Mouse (Mus musculus) MEL (cell line): ENCODE measurements around the gene Olfr548-ps1. TPM values are rescaled to one million over a fixed set of nuclear protein-coding genes. Genes with fewer than 3 reads are reported as not detected.

Experiments used
- DNase-seq: peaks from one replicate; pipeline ENCODE4 v3.0.0; 2011; ENCODE audit warnings: low read depth, low spot score
- H3K27ac ChIP-seq: 2 replicates; pipeline ENCODE4 v1.5.1; 2012; ENCODE audit warnings: low read depth, mild to moderate bottlenecking, control low read depth, low read length, moderate library complexity; ENCODE audit not compliant: control insufficient read depth
- H3K27me3 ChIP-seq, 2 experiments: fragments of 150-350 bp in 1 of 2; sonication (generic) in 1 of 2; 2 replicates each; pipeline ENCODE4 v1.6.1; 2012; ENCODE audit warnings: low read length in 2 of 2, mild to moderate bottlenecking in 2 of 2, improper control_type of control experiment in 1 of 2, moderate library complexity in 1 of 2; ENCODE audit not compliant: insufficient read depth in 2 of 2, control insufficient read depth in 1 of 2
- H3K36me3 ChIP-seq, 2 experiments: 2 replicates each; pipeline ENCODE4 v1.6.1; 2012 to 2014; ENCODE audit warnings: low read length in 2 of 2, improper control_type of control experiment in 1 of 2, inconsistent platforms in 1 of 2, mild to moderate bottlenecking in 1 of 2; ENCODE audit not compliant: insufficient read depth in 2 of 2, control insufficient read depth in 1 of 2
- H3K4me1 ChIP-seq, 2 experiments: fragments of 150-350 bp in 1 of 2; sonication (generic) in 1 of 2; 2 replicates each; pipeline ENCODE4 v1.6.1; 2012; ENCODE audit warnings: low read length in 2 of 2, improper control_type of control experiment in 1 of 2, mild to moderate bottlenecking in 1 of 2; ENCODE audit not compliant: insufficient read depth in 2 of 2, control insufficient read depth in 1 of 2
- H3K4me3 ChIP-seq, 2 experiments: fragments of 150-350 bp in 1 of 2; sonication (generic) in 1 of 2; 2 replicates each; pipeline ENCODE4 v1.5.1; 2012; ENCODE audit warnings: low read depth in 2 of 2, low read length in 2 of 2, mild to moderate bottlenecking in 2 of 2, moderate library complexity in 2 of 2, control low read depth in 1 of 2, improper control_type of control experiment in 1 of 2; ENCODE audit not compliant: control insufficient read depth in 1 of 2, insufficient read depth in 1 of 2
- H3K79me2 ChIP-seq: 2 replicates; pipeline ENCODE4 v1.6.1; 2012; ENCODE audit warnings: mild to moderate bottlenecking, low read length, moderate library complexity; ENCODE audit not compliant: control insufficient read depth, poor library complexity, insufficient read depth
- H3K9ac ChIP-seq: 2 replicates; pipeline ENCODE4 v1.6.1; 2012; ENCODE audit warnings: low read depth, mild to moderate bottlenecking, control low read depth, low read length, moderate library complexity; ENCODE audit not compliant: control insufficient read depth, poor library complexity, severe bottlenecking
- H3K9me3 ChIP-seq: fragments of 150-350 bp; sonication (generic); replicated peaks from 2 replicates; pipeline ENCODE4 v1.6.1; 2012; ENCODE audit warnings: mild to moderate bottlenecking, low read length, improper control_type of control experiment, moderate library complexity; ENCODE audit not compliant: insufficient read depth
- CTCF ChIP-seq, 3 experiments: IDR thresholded peaks in 2 of 3; conservative IDR thresholded peaks in 1 of 3; 2 replicates each; pipeline ENCODE4 v1.5.1; 2011 to 2012; ENCODE audit warnings: low read length in 3 of 3, low read depth in 2 of 3, mild to moderate bottlenecking in 2 of 3, improper control_type of control experiment in 1 of 3, inconsistent platforms in 1 of 3, mixed read lengths in 1 of 3, moderate library complexity in 1 of 3; ENCODE audit not compliant: control insufficient read depth in 1 of 3, insufficient read depth in 1 of 3, poor library complexity in 1 of 3, severe bottlenecking in 1 of 3
- E2F4 ChIP-seq: IDR thresholded peaks from 2 replicates; pipeline ENCODE4 v1.6.1; 2011; ENCODE audit warnings: low read depth, low read length, improper control_type of control experiment, borderline replicate concordance
- EP300 ChIP-seq, 2 experiments: IDR thresholded peaks; 2 replicates each; pipeline ENCODE4 v1.6.1; 2011; ENCODE audit warnings: improper control_type of control experiment in 2 of 2, low read length in 2 of 2, low read depth in 1 of 2, mild to moderate bottlenecking in 1 of 2
- ETS1 ChIP-seq: IDR thresholded peaks from 2 replicates; pipeline ENCODE4 v1.6.1; 2012; ENCODE audit warnings: low read depth, mild to moderate bottlenecking, inconsistent platforms, low read length, improper control_type of control experiment, moderate library complexity
- JUND ChIP-seq: IDR thresholded peaks from 2 replicates; pipeline ENCODE4 v1.6.1; 2011; ENCODE audit warnings: low read depth, mild to moderate bottlenecking, improper control_type of control experiment, low read length
- KAT2A ChIP-seq: conservative IDR thresholded peaks from 2 replicates; pipeline ENCODE4 v1.6.1; 2012; ENCODE audit warnings: low read depth, low read length, improper control_type of control experiment, inconsistent platforms
- MAFK ChIP-seq: IDR thresholded peaks from 2 replicates; pipeline ENCODE4 v1.6.1; 2011; ENCODE audit warnings: low read depth, mild to moderate bottlenecking, low read length, improper control_type of control experiment, borderline replicate concordance
- MAX ChIP-seq: IDR thresholded peaks from 2 replicates; pipeline ENCODE4 v1.6.1; 2011; ENCODE audit warnings: low read length, improper control_type of control experiment
- MAZ ChIP-seq: IDR thresholded peaks from 2 replicates; pipeline ENCODE4 v1.6.1; 2012; ENCODE audit warnings: low read depth, mild to moderate bottlenecking, inconsistent platforms, low read length, improper control_type of control experiment
- MXI1 ChIP-seq: IDR thresholded peaks from 2 replicates; pipeline ENCODE4 v1.6.1; 2011; ENCODE audit warnings: mild to moderate bottlenecking, low read depth, low read length, improper control_type of control experiment
- MYB ChIP-seq: IDR thresholded peaks from 2 replicates; pipeline ENCODE4 v1.6.1; 2011; ENCODE audit warnings: mild to moderate bottlenecking, low read depth, low read length, improper control_type of control experiment
- MYC ChIP-seq: IDR thresholded peaks from 2 replicates; pipeline ENCODE4 v1.6.1; 2011; ENCODE audit warnings: low read depth, mild to moderate bottlenecking, low read length, improper control_type of control experiment, moderate library complexity
- NELFE ChIP-seq: IDR thresholded peaks from 2 replicates; pipeline ENCODE4 v1.6.1; 2011; ENCODE audit warnings: low read depth, low read length, improper control_type of control experiment
- NRF1 ChIP-seq: IDR thresholded peaks from 2 replicates; pipeline ENCODE4 v1.6.1; 2014; ENCODE audit warnings: low read depth, mild to moderate bottlenecking, inconsistent platforms, low read length, improper control_type of control experiment, moderate library complexity; ENCODE audit not compliant: poor library complexity, insufficient read depth, severe bottlenecking
- POLR2A ChIP-seq, 2 experiments: IDR thresholded peaks; 2 replicates each; pipeline ENCODE4 v1.6.1; 2011 to 2012; ENCODE audit warnings: low read length in 2 of 2, mild to moderate bottlenecking in 2 of 2, control low read depth in 1 of 2, improper control_type of control experiment in 1 of 2, low read depth in 1 of 2, moderate library complexity in 1 of 2; ENCODE audit not compliant: control insufficient read depth in 1 of 2, insufficient read depth in 1 of 2, poor library complexity in 1 of 2
- RCOR1 ChIP-seq: IDR thresholded peaks from 2 replicates; pipeline ENCODE4 v1.6.1; 2012; ENCODE audit warnings: low read depth, mild to moderate bottlenecking, inconsistent platforms, low read length, improper control_type of control experiment
- SMC3 ChIP-seq: IDR thresholded peaks from 2 replicates; pipeline ENCODE4 v1.6.1; 2011; ENCODE audit warnings: low read depth, low read length, improper control_type of control experiment
- TBP ChIP-seq: IDR thresholded peaks from 2 replicates; pipeline ENCODE4 v1.8.0; 2011; ENCODE audit warnings: low read depth, low read length, improper control_type of control experiment
- USF2 ChIP-seq, 2 experiments: IDR thresholded peaks; 2 replicates each; pipeline ENCODE4 v1.6.1; 2011 to 2012; ENCODE audit warnings: improper control_type of control experiment in 2 of 2, low read length in 2 of 2, borderline replicate concordance in 1 of 2, inconsistent platforms in 1 of 2, low read depth in 1 of 2, mild to moderate bottlenecking in 1 of 2; ENCODE audit not compliant: insufficient read depth in 1 of 2
- ZC3H11A ChIP-seq: IDR thresholded peaks from 2 replicates; pipeline ENCODE4 v1.6.1; 2012; ENCODE audit warnings: low read depth, mild to moderate bottlenecking, inconsistent platforms, low read length, improper control_type of control experiment
- polyA plus RNA-seq, 2 experiments: library from polyadenylated mRNA; stranded (reverse) in 1 of 2; unstranded in 1 of 2; fragments of >175 nt in 1 of 2; fragments of >200 nt in 1 of 2; gene quantifications; 2 replicates each; pipeline versions ENCODE4 v1.2.1 to v1.2.4; 2012; ENCODE audit warnings: low replicate concordance in 2 of 2, low read depth in 1 of 2; ENCODE audit not compliant: insufficient read length in 2 of 2, insufficient read depth in 1 of 2, missing spikeins in 1 of 2
- total RNA-seq: library from RNA; depleted of rRNA; stranded (reverse); fragments of 300-350 nt; gene quantifications from 2 replicates; pipeline ENCODE4 v1.2.3, GENCODE M21; 2012

The Olfr548-ps1 gene
- total and polyA plus RNA-seq, 3 experiments = not detected

DNA sequence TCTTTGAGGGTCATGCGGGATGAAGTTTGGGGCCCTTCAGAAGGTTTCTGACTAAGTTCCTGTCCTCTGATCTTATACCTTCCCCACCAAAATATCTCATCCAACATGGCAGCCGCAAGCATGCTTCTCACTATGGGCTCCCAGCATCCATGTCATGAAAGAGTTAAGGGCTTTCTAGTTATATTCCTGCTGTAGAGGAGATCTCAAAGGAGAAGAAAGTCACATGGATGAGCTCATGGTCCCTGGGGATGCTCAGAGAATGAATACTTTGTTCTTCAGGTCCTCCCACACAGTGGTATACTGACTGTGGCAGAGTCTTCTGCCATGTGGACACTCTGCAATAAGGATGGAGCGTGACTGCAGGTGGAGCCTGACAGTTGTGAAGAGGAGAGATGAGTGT lies 8.9 kb downstream of the Olfr548-ps1 start, which contains the start of gene Olfr549:
TSS of gene Olfr549 (plus strand) at position 301 of the 400 bp plus-strand sequence.
- no peaks in the 10 kb centered on the region for H3K36me3 ChIP-seq
- no peak for TF ChIP-seq E2F4
- no peak for TF ChIP-seq POLR2A (IDR thresholded peaks at IDR 0.05; ENCODE audit: control insufficient read depth in 1 of 2, insufficient read depth in 1 of 2, low read depth in 1 of 2, low read length in 2 of 2, poor library complexity in 1 of 2)
- TF ChIP-seq ETS1 = no peak
- TF ChIP-seq USF2 (IDR thresholded peaks at IDR 0.05; ENCODE audit: borderline replicate concordance in 1 of 2, insufficient read depth in 1 of 2, low read depth in 1 of 2, low read length in 2 of 2) = no peak
- no peak for TF ChIP-seq SMC3
- TF ChIP-seq TBP = no peak
- no peak for TF ChIP-seq MAZ

DNA sequence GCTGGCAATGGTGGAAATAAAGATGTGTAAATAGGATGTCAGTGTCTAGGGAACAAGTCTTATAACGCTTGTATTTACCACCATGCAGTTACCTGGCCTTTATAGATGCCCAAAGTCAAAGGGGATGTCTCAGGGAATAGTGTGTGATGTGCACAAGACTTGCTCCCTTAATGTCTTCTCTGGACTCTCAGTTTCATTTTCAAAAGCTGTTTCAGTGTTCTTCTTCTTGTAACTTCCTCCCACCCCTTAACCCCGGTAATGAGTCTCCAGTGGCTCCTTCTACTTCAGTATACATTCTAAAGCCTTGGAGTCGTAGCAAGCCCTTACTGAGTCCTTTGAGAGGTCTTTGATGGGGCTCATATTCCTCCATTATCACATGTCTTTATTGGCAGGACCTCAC lies 12.6 kb downstream of the Olfr548-ps1 start:
- Histone ChIP-seq H3K9ac (no peak overlapping the region), H3K27me3 (no peaks in the 10 kb centered on the region; a peak in 2 of 4 replicates), H3K4me3 (no peak overlapping the region), H3K79me2 (no peaks in the 10 kb centered on the region), H3K4me1 (no peaks in the 10 kb centered on the region), H3K36me3 (no peaks in the 10 kb centered on the region), H3K9me3 (no peaks in the 10 kb centered on the region), H3K27ac (no peak overlapping the region)
- no peak for DNase-seq
- TF ChIP-seq JUND (no peak), NRF1 (no peak), E2F4 (no peak), CTCF (IDR thresholded peaks at IDR 0.05 in 2 of 3, conservative IDR thresholded peaks at IDR 0.05 in 1 of 3; ENCODE audit: control insufficient read depth in 1 of 3, insufficient read depth in 1 of 3, low read depth in 2 of 3, low read length in 3 of 3, poor library complexity in 1 of 3, severe bottlenecking in 1 of 3) (no peak), ZC3H11A (no peak), EP300 (IDR thresholded peaks at IDR 0.05; ENCODE audit: low read depth in 1 of 2, low read length in 2 of 2) (no peak), MAX (no peak), KAT2A (no peak), MXI1 (no peak), MYB (no peak), NELFE (no peak), RCOR1 (no peak), MAFK (no peak), ETS1 (no peak), MYC (no peak)

More for the DNA sequence above, 8.9 kb downstream of the Olfr548-ps1 start, which contains the start of gene Olfr549:
- H3K9me3 ChIP-seq = no peaks in the 10 kb centered on the region
- H3K9ac ChIP-seq = no peak within 1 kb of the TSS
- no peaks in the 10 kb centered on the region for H3K4me1 ChIP-seq
- H3K27ac ChIP-seq = no peak within 1 kb of the TSS
- no peaks in the 10 kb centered on the region for H3K79me2 ChIP-seq
- DNase-seq = no peak
- peaks cover 4 to 9% of the 10 kb centered on the region in 2 experiments; a peak in 2 of 4 replicates for H3K27me3 ChIP-seq
- H3K4me3 ChIP-seq = no peak within 1 kb of the TSS
